Mouse (Mus musculus): Measurements from ENCODE around the gene Rbm44.
A peak's percentile ranks its signal among the peaks of the same experiment; 100 is the strongest.

Gene Rbm44

DNA sequence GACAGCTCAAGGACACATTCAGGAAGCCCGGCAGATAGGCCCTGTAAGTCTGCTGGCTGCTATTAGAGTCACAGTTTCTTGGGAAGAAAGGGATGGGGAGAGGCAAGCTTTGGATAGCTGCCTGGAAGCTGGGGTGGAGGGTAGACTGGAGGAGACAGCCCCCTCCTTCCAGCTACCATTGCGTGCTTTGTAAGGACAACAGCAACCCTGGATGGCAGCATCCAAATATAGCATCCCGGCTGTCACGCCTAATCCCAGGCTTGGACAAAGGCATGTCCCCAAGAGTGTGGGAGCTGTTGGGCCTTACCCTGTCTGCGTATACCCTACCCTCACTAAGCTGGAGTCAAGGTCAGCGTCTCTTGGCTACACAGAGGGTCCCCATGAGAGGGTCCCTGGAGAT, 64.5 kb downstream of the Rbm44 start:
- no peak for DNase-seq (ENCODE audit: low spot score in 2 of 2)

DNA sequence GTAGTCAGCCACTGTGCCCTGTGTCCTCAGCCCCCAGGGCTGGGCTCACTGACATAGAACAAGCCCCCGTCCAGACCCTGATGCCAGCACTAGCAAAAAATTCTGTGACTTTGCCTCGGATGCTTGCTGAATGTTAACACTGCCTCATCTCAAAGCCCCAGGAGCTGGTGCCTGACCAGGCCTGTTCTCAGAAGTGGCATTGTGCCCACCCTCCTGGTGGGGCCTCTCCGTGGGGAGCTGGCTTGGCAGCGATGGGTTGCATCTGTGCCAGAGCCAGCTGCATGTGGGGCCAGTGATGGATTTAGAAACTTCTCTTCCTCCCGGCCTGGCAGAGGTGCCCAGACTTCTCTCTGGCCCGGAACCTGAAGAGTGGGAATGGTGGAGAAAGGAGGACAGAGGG, 64.9 kb downstream of the Rbm44 start:
- DNase-seq (ENCODE audit: low spot score in 2 of 2): no peak

DNA sequence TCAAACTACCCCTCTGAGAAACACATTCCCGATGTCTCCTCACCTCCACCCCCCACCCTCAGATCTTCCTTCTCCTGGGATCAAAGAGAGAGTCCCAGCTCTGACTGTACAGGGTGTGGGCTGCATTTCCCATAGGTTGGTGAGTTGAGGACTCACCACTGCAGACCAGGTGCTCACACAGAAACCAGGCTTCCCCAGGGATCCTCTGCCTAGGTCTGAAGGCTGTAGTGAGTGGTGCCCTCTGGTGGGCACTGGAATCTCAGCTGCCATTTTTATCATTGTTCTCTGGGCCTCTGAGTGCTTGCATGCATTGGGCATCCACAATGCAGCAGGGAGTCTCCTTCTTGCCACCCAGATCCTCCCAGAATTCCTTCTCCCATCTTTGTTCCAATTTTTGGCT, 66.2 kb downstream of the Rbm44 start:
- DNase-seq (ENCODE audit: low spot score in 2 of 2): peak; percentile 59 to 77

DNA sequence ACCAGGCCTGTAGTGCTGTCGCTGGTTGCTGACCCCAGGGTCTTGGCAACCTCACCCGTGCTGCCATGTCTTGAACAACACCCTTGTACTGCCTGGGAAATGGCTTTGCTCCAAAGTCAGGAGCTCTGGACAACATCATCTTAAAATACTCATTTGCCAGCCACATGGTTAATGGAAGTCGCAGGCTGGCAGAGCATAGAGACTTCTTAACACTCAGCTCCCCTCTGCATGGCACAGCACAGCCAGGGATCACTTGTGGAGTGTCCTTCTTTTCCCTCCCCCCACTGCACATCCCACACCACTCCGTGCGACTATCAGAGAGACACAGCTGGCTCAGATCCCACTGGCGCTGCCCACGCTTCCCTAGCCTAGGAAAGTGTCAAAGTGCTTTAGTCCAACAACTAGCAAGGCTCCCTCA, 66.7 kb downstream of the Rbm44 start:
- no peak for DNase-seq (ENCODE audit: low spot score in 2 of 2)

DNA sequence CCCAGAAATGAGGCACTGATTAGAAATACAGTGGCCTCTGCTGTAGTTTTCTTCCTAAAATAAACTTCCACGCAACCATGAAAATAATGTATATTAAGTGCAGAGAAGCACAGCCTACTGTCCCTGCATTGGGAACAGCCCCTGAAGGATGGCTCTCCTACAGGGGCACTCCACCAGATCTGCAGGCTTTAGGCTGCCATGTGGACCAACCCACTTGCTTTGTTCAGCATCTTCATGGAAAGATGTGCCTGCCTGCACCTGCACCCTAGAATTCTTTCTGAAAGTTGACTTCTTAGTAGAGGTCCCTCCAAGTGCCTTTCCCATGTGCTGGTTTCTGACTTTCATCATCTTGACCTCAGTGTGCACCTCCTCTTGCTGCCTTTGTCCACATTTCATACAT, 70.4 kb downstream of the Rbm44 start:
- DNase-seq (ENCODE audit: low spot score in 2 of 2): peak in 1 of 2 experiments; percentile 55

DNA sequence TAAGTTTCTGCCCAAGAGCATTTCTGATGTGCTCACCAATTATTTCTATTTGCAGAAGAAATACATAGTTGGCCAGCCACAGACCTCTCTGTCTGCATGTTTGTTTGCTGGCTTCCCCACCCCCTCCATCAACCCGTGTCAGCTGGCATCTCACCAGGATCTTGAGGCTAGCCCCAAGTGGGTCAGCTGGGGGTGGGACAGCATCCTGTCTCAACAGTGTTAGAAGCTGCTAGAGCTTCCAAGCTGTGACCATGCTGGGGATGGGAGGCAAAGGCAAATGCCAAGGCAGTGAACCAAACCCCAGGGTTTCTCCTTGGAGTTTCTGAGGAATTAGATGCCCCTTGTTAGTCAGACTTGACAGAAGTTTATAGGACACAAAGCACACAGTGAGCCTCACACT, 71.1 kb downstream of the Rbm44 start:
- DNase-seq (ENCODE audit: low spot score in 2 of 2): no peak

DNA sequence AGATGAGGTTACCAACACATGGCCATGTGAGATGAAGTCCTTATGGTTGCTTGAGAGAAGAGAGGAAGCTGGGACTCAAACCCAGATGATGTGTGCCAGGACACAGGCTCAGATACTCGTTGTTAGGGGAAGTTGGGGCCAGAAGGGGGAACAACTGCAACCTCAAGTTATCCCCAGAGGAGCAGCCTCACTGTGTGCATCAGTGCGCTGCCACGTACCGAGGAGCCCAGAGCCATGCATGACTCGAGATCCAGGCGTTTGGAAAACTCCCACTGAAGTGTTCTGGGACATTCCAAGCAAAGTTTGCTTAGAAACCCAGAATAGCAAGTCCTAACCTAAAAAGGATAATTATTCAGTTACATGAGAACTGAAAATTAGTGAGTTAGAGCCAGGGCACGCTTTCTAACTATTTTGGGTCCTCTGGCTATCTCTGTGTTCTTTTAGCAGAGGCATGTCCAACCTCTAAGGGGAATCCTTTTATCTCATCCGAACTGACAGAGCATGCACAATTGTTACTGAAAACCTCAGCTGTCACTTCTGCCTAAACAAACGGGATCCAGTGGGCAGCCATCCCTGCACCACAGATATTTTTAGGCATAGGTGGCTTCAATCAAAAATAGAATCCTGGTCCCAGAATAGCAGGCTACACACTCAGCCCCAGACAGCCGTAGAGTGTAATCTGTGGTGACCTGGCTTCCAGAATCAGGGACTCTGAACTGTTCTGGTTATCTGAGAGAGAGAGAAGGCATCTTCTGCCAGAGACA, 71.8 kb downstream of the Rbm44 start:
- peak; percentile 50 to 70 for DNase-seq (ENCODE audit: low spot score in 2 of 2)

DNA sequence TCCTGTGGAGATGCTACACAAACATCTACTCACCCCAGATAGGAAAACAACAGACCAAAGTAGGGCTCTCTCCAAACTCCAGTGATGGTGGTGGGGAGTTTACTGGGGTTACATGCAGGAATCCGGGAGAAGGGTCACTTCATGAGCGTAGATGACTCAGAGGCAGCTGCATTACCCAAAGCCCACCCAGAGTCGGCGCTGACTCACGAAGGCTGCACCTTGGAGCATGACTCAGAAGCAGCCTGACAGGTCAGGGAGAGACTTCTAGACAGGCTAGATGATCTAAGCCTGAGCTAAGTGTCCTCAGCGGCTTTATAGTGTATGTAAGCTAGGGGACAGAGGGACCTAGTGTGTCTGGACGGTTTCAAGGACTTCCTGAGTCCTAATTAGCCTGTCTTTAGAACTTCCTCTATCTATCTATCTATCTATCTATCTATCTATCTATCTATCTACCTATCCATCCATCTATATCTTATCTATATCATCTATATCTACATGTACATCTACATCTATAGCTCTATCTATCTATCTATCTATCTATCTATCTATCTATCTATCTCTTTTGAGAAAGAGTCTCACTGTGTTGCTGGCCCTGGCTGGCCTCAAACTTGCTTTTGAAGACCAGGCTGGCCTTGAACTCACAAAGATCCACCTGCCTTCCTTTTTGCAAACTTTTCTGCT, 74.9 kb downstream of the Rbm44 start:
- DNase-seq (ENCODE audit: low spot score in 2 of 2): peak in 1 of 2 experiments; percentile 55

DNA sequence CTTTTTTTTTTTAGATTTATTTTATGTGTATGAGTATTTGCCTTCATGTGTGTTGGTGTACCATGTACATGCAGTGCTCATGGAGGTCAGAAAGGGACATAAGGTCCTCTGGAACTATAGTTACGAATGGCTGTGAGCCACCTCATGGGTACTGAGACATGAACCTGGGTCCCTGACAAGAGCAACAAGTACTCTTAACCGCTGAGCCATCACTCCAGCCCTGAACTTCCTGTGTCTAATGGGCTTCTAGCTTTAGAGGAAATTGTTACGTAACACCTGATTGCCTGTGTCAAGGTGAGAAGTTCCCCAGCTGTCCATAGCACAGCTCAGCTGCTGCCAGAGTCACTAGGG, 75.4 kb downstream of the Rbm44 start:
- DNase-seq (ENCODE audit: low spot score in 2 of 2): peak in 1 of 2 experiments; percentile 61

Data from spleen, postnatal 4 days (tissue).